Mouse (Mus musculus) macrophage (primary cell): ENCODE data around the gene Sec23ip. TPM values are rescaled to one million over a fixed set of nuclear protein-coding genes. Genes with fewer than 3 reads are reported as not detected.

ENCODE experiments used
- H3K27ac ChIP-seq: fragments of 350-480 bp; formaldehyde crosslinking; 2 replicates; pipeline ENCODE4 v1.9.0; 2021
- H3K36me3 ChIP-seq: fragments of 350-480 bp; formaldehyde crosslinking; 2 replicates; pipeline ENCODE4 v1.9.0; 2021; ENCODE audit errors: inconsistent target
- H3K4me3 ChIP-seq: fragments of 350-480 bp; formaldehyde crosslinking; 2 replicates; pipeline ENCODE4 v1.9.0; 2021; ENCODE audit errors: inconsistent target
- H3K79me2 ChIP-seq: fragments of 350-480 bp; formaldehyde crosslinking; 2 replicates; pipeline ENCODE4 v1.9.0; 2021; ENCODE audit errors: inconsistent target
- WGBS: methylation state at CpG from one replicate; pipeline ENCODE4 v1.1.7; 2026; ENCODE audit warnings: inconsistent platforms; ENCODE audit not compliant: missing documents; 5-methylcytosine and 5-hydroxymethylcytosine counted together
- polyA plus RNA-seq: library from polyadenylated mRNA; stranded (reverse); fragments of 250-400 nt; gene quantifications from 3 replicates; pipeline ENCODE4 v1.2.4, GENCODE M21; 2018; ENCODE audit warnings: inconsistent platforms

Sec23ip gene
- polyA plus RNA-seq, 1 experiment from 2014 or later = 23.5 TPM

DNA sequence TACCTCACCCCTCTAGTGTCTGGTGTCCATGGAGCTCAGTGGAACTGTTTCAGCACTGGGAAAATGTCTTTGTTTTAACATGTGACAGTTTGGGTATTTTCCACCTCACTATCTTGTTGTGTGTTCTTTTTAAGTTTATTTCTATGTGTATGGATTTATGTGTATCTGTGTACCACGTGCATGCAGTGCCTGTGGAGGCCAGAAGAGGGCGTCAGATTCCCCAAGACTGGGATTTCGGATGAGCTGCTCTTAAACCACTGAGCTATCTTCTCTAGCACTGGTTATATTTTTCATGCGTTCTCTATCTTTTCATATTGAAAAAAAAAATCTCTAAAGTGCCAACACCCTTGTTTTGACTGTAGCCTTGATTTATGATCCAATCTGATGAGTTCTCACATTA, 88.5 kb downstream of the Sec23ip start:
- Histone ChIP-seq H3K27ac (no peak overlapping the region), H3K36me3 (no peaks in the 10 kb centered on the region), H3K79me2 (no peaks in the 10 kb centered on the region), H3K4me3 (no peak overlapping the region)
- 78% methylated on average over 4 of the region's 4 CpGs for WGBS

Other genes starting within 250 kb of the Sec23ip start
- 25.9 to 48.6 TPM (median 33.9 TPM) in 3 replicates for gene Bag3, start 221.3 kb upstream of the Sec23ip start, polyA plus RNA-seq
- gene Inpp5f, start 133.6 kb upstream of the Sec23ip start, polyA plus RNA-seq = 12.0 to 19.5 TPM (median 18.5 TPM) in 3 replicates
- 24.9 to 40.8 TPM (median 27.9 TPM) in 3 replicates for gene Mcmbp, start 4.4 kb upstream of the Sec23ip start, polyA plus RNA-seq